Mouse (Mus musculus) natural killer cell, adult 2 months (primary cell): Measurements from ENCODE around the gene Taf15.

ENCODE experiments used
- DNase-seq, 2 experiments: peaks; one replicate each; pipeline ENCODE4 v3.0.0; 2022; ENCODE audit warnings: low spot score in 2 of 2

Gene Taf15

DNA sequence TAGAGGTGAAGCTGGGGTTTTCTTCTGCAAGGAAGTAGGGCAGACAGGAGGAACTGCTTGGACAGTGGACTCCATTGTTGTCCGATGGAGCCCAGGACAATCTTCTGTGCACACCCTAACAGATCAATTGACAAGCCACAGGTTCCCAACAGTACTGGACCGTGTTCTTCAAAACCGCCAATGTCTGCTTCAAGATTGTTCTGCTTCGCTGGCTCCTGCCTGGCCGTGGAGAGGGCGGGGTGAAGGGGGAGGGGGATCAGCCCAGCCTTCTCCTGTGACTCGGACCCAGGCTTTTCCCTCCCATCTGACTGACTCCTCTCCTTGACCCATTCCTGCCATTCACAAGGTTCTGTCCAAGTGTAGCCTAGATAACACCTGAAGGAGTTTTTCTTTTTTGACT is 15.6 kb upstream of the Taf15 start:
- DNase-seq = no peak

DNA sequence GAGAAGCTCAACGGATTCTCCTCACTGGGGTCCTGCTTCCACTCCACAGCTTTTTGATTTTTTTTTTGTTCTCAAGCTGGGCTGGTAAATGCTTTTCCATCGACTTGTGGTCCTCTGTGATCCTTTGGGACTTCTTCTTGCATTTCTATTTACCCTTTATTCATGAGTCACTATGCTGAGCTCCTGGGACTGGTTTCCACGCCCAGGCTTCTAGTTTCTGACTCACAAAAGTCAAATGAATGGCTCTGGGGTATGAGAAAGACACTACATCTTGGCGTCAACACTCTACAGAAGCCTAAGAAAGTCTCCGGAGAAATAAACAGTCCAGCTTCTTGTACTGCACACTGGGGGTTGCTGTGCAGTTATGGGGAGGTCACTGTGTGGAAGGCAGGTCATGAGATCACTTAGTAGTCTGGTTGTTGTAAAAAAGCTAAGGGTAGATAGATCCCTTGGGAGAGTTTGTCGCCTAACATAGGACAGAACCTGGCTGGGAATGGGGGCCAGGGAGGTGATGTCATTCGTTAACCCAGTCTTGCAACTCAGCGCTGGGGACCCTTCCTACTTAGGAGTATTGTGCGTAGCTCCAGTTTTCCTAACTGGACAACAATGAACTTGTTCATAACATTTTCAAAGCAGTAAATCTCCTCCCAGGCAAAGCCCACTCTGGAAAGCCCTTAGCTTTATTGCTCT is 14.8 kb upstream of the Taf15 start:
- DNase-seq = no peak

DNA sequence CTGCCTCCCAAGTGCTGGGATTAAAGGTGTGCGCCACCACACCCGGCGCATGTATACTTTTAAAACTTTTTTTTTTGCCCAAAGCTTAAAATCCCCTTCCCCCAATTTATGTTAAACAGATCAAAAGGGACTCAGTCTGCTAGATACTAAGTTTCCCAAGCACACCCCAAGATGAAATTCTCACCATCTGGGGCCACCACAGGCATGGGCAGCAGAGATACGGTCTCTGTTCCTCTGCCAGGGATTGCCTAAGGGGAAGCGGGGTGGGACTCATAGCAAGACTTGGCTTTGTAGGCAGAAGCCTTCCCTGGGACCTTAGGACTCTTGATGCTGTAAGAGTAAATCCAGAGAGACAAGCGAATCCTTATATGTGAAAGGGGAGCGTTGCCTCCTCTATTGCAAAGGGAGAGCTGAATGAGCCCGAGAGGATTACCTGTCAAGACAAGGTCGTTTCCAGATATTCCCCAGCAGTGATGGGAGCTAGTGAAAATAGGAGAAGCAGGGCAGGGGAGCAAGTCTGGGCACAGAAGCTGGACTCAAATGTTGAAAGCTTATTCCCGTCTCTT is 11.3 kb upstream of the Taf15 start:
- DNase-seq = no peak

DNA sequence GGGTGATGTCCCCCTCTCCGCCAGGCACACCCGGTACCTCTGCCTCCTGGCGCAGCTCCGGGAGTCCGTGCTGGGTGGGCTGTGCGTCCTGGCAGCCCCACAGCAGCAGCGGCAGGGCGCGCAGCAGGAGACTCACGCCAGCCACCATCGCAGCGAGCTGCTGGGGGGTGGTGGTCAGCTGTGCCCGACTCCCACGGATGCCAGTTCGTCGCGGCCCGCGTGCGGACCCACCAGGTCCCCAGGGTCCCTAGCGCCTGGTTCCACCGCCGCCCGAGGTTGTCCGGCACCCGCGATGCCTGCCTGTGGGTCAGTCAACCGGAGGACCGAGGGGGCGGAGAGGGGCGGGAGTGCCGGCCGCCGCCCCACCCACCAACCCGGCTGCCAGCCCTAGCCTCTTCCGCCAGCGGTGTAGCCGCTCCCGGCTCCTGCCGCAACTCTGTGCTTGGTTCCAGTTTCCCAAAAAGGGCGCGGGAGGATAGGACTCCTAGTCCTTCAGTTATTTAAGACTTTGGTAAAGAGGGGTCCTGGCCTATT is 10.1 kb upstream of the Taf15 start, which contains the start of gene Mmp28:
Gene Mmp28, minus strand, starts transcription at position 361 of the 534 bp plus-strand sequence.
- DNase-seq = peak; percentile 21 to 29

DNA sequence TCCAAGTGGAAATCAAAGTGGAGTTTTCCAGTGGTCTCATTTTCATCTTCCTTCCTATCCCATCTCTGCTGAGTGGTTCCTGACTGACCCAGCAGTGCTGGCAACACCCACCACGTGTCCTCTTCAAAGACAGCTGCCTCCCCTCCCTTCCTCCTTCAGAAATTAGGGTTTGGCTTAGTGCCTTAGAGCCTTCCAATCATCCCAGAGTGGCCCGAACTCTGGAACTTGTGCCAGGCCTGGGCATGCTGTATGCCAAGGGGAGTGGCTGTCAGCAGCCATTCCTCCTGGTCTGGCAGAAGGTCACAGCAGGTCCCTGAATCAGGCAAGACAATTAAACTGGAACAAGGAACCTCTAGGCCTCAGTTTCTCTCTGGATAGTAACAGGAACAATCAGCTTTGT is 6.9 kb upstream of the Taf15 start:
- no peak for DNase-seq

DNA sequence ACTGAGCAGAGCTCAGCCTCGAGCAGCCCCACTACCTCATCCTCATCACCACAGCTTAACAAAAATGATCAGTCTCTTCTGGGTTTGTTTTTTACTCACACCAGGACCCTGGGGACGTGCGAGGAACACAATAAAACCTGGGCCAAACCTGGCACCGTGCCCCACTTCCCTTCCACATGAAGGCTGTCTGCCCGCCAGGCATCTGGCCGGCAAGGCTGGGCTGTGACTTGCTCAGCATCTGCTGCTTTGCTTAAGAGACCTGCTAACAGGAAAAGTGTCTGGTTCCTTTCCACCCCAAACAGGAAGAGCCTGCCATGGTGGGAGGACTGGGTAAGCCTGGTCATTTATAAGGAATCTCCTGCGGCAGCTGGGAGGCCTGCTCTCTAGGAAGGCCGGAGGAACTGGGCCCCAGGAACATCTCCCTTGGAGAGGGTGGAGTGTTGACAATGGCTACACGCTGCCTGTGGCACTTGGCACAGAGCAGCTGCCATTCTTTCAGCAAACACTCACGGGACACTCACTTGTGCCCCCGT is 5.7 kb upstream of the Taf15 start:
- no peak for DNase-seq

DNA sequence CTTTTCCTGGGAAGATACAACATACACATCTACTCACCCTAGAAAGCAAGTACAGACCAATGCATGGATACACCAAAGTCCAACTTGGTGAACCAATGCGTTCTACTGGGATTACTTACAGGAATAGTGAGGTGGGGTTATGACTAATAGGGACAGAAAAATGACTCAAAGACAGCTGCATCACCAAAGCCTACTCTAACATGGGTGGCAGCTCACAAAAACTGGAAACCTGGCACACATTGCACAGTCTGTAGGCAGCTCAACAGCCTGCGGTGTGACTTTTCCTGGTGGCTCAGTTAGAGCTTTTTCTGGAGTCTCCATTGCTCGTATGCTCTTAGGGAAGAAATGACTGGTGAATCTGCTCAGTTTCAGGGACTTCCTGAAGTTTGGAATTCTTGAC is 4.1 kb upstream of the Taf15 start:
- no peak for DNase-seq

DNA sequence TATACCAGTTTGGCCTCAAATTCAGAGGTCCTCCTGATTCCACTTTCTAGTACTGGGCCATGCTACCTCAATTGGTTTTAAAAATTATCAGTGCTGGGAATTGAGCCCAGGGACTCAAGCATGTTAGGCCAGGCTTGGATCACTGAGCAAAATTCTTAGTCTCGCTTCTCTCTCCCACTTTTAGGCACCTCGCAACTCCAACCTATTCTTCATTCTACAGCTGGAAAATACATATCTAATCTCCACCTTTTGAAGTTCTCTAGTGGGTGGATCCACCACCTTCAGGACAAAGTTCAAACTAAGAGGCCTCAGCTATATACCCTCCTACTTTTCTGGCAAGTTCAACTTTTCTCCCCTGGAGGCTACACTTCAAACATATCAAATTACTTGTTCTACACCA is 1.1 kb upstream of the Taf15 start:
- DNase-seq = no peak

DNA sequence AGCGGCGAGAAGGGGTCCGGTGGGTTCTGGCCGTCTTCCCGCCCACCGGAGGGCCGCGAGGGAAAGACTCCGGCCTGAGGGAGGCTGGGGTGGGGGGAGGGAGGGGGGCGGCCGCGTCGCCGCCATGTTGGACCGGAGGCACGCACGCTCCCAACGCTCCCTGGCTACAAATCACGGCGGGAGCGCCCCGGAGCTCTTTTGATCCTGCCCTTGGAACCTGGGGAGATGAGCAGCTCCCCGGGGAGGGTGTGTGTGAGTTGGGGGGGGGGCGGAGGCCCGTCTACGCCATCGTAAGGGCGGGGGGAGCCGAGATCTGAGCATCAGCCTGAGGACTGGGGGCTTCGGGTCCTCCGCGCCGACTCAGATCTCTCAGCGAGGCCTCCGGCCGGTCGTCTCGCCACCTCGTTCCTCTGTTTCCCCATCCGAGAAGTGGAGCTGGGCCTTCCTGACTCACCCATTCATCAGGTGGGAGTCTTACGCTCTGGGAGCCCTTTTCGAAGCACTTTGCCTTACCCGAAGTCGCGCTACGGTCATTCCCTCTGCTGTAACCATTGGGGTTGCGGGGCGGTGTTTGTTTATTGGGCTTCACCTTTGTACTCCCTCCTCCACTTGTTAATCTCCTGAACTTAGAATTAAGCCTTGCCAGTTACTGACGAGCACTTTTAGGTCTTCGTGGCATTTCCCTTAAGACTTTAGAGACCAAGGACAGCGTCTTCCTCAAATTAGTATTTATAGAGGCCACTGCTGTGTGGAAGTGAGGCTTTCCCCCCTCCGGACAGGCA is 540 bp downstream of the Taf15 start:
- DNase-seq = peak in 1 of 2 experiments; percentile 15

DNA sequence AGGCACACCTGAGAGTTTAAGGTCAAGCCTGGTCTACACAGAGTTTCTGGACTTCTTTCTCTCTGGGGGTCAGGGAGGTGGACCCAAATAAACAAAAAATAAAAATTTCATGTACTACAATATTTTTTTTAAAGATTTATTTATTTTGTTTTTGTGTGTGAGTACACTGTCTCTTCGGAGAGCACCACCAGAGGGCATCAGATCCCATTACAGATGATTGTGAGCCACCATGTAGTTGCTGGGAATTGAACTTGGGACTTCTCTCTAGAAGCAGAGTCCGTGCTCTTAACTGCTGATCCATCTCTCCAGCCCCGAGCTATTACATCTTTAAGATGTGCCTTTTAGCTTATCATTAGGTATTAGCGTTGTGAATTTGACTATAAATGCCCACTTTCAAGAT is 18.6 kb downstream of the Taf15 start:
- DNase-seq = no peak

DNA sequence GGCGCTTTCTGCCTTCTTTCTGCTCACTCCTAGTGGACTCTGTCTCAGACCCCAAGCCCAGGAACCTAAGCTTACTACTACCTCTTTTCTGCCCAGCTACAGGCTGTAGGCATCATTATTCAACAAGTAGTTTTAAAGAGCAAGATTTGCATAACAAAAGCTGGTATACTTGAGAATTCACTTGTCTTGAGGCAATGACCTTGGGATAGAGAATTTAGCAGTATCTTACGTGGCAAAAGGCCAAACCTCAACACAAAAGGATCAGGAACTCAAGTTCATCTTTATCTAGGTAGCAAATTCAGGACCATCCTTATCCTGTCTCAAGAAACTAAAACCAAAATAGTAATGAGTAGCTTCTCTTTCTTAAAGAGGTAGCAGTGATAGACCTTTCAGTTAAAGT is 22.7 kb downstream of the Taf15 start:
- DNase-seq = no peak

DNA sequence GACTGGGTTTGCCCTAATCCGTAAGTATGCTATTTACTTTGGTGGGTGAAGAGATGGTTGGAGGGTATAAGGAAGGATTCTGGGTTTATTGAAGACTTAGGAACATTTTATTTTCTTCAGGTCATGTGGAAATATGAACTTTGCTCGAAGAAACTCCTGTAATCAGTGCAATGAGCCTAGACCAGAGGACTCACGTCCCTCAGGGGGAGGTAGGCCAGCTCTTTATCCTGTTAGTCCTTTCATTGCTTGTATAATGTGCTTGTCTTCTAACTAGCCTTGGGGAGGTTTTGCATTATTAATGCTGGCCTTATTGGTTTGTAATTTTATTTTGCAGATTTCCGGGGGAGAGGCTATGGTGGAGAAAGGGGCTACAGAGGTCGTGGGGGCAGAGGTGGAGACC is 31.4 kb downstream of the Taf15 start:
- DNase-seq = no peak

DNA sequence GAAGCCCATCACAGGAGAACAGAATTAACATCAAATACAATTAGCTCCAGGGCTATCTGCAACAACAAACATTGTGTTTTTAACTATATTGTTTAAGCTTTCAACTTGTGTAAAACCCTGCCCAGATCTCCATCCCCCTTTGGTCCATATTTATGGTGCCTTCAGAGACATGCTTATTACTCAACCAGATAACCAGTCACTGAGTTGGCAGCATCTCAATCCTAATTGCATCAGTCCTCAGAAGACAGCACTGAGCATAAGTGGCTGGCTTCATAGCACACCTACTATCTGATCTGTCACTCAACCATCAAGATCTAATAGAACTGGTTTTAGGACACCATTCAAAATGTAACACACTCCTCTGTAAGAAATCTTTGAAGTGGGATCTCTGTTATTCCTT is 36.6 kb downstream of the Taf15 start:
- no peak for DNase-seq

DNA sequence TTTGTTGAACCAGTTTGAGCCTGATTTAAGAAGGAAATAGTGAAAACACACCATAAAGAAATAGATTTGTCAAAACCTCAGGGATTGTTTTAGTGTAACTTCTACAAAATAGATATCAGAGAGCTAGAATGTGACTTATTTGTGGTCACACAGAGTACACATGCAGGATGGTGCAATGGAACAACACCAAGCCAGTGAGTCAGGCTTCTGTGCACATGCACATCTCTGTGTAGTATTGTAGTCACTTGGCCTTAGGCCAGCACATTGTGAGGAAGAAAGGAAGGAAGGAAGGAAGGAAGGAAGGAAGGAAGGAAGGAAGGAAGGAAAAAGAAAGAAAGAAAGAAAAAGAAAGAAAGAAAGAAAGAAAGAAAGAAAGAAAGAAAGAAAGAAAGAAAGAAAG is 44.3 kb downstream of the Taf15 start:
- DNase-seq = no peak

DNA sequence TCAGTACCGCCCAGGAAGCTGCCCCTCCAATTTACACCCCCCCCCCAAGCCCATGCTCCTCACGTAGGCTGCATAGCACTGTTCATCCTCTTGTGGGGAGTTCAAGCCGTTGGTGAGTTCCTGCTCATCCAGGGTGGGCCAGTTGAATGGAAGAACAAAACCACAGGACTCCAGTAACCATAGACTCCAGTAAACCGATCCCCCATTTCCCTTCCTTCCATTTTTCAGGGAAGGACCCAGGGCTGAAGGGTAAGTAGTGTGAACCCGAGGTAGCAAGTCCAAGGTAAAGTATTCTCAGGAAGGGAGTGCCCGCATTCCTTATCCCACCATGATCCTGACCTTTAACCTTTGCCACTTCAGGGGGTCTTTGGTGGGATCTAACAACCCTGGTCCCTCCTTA is 45.5 kb downstream of the Taf15 start:
- DNase-seq = no peak

DNA sequence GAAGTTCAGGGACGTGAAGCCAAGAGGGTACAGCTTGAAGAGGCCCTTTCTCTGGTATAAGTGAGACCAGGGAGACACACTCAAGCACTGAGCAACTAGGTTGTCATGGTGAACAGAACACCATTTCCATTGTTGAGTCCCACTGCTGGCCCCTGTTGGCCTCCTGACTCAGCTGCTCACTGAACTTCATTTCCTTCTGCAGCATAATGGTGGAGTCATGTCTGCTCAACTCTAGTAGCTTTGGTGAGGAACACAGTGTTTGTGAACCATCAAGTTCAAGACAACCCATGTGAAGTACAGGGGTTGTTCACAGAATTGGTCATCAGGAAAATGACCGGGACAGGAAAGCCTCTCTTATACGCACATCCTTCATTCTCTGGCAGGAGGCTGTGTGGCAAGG is 49.2 kb downstream of the Taf15 start, which contains the start of gene Heatr9:
Gene Heatr9, minus strand, starts transcription at position 101 of the 400 bp plus-strand sequence.
- DNase-seq = no peak

DNA sequence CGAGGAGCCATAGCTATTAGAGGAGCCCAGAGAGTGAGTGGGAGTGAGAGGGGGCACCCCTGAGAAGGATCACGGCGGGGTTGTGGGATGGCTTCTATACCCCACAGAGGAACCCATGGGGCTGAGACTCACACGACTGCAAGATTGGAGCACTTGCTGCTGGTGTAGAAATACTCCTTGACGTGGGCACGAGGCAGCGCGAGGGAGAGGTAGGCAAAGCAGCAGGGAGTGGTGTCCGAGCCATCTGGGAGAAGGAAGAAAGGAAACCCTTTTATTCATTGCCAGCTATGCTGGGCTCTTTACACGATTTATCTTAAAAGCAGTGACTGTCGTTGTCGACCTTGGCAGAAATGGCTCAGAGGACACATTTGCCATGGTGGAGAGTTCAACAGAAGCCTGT is 56.1 kb downstream of the Taf15 start:
- DNase-seq = no peak

DNA sequence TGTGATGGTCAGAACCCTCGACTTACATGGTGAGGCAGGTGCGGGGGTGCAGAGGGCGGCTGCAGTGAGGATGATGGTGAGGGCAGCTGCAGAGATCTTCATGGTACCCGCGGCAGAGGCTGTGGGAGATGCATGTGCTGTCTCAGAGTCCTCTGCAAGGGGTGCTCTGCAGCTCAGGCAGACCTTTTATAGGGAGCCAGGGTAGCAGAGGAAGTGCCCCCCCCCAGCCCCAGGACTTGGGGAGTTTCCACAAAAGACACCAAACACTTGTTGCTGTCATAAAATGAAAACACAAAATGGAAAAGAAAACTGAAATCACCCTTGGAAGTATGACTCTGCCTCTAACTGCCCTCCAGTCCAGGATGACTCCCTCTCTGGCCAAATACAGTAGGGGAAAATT is 57.5 kb downstream of the Taf15 start, which contains the start of gene Ccl5:
Gene Ccl5, minus strand, starts transcription at position 159 of the 400 bp plus-strand sequence.
- DNase-seq = peak; percentile 75 to 87

DNA sequence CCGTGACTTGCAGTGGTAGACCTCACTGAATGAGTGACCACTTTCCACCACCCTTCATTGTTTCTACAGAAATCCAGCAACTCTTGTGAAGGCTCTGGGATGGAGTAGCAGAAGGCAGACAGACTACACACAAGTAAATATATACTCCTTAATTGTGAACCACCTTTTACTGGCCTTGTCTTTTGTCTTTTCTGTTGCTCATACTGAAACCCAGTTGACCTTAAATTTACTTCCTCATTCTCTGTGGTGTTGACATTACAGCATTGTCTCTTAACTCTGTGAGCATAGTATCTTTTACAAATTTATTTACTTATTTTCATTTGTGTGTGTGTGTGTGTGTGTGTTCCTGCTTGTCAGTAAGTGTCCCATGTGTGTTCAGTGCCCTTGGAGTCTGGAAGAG is 60.3 kb downstream of the Taf15 start:
- DNase-seq = no peak

DNA sequence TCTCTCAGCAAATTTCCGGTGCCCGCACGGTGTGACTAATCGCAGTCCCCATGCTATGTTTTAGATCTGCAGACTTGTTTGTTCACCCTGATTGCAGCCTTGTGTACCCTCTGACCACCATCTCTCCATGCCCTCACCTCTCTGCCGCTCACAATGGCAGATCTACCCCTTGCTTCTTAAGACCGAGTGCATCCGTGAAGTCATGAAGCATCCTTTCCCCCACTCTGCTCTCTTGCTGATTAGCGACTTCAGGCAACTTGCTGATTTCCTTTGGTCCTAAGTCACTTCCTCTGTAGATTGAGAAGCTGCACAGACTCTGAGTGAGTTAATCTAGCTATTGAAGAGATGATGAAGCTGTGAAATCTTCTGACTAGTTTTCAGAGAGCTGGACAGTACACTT is 61.3 kb downstream of the Taf15 start:
- peak; percentile 49 to 65 for DNase-seq

DNA sequence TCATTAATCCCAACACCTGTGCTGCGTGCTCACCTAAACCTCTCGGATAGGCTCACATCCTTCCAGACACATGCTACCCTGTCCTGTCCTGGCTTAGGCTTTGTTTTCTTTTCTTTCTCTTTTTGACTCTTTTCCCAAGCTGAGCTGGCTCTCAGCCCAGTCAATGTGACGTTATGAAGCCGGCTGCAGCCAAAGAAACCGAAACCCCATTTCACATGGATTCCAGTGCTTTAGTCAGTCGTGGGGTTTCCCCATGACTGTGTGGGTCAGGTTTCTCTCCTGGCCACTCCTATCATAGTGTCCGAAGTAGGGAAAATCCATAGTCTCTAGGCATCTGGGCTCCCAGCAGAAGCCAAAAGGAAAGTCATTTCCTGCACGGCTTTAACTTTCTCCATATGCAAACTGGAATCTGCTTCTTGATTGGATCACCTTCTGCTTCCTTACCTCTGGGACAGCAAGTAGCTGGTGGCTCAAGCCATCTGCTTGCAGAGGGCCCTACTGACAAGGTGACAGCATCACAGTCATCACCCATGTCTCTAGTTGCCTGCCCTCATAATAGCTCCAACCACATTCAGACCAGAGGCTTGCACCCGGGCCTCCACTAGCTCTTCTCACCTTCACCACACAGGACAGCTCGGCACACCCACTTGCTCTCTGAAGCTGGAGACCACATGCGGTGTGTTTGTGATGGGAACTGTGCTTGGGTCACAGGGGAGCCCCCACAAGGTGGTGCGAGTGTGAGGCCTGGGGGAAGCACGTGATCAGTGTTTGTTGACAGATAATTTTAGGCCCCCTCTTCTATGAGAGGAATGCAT is 61.9 kb downstream of the Taf15 start:
- DNase-seq = peak; percentile 86 to 96
